9 mouse cellular contexts compared by ENCODE assay signal in the genomic region with DNA sequence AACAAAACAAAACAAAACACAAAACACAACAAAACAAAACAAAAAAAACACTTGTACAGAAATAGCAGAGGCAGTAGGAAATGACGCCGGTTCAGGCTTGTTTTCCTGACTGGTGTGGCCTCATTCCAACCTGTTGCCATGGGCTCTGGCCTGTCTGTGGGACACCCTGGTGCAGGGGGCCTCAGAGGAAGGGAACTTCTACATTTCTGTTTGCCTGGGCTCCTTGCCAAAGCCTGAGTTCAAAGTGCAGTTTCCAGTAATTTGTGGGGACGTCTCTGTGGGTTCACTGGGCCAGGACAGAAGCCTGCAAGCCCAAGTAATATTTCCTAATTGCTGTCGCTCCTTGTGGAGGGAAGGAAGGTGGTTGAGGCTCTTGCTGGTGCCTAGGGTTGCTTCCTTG. TPM values are rescaled to one million over a fixed set of nuclear protein-coding genes. Genes with fewer than 3 reads are reported as not detected.
DNase-seq lines count a peak whose midpoint lies in the region; ATAC-seq lines count a peak whose summit lies in the region.
"Had no signal": no experiment of that assay in that cellular context is flagged by ENCODE, and none has a peak within 500 bp of the region (broad histone marks: within the 10 kb centered on the region; RNA-seq: fewer than 3 reads in every experiment).

No protein-coding gene starts in this region.

- H3K4me2 ChIP-seq in neural tube, embryonic 13.5 days: no peak overlapping the region

- no peaks in the 10 kb centered on the region for H3K9me3 ChIP-seq in embryonic facial prominence, embryonic 10.5 days
- no peaks in the 10 kb centered on the region for H3K9me3 ChIP-seq in limb, embryonic 10.5 days (replicated peaks)
- no peaks in the 10 kb centered on the region for H3K9me3 ChIP-seq in neural tube, embryonic 13.5 days

- peaks cover 28% of the 10 kb centered on the region for H3K4me1 ChIP-seq in embryonic facial prominence, embryonic 10.5 days
- peaks cover 43% of the 10 kb centered on the region for H3K4me1 ChIP-seq in limb, embryonic 10.5 days
- peaks cover 18% of the 10 kb centered on the region for H3K4me1 ChIP-seq in neural tube, embryonic 13.5 days (replicated peaks)

- H3K27me3 ChIP-seq in embryonic facial prominence, embryonic 10.5 days (replicated peaks; ENCODE audit: low read depth, poor library complexity, severe bottlenecking): peaks cover 35% of the 10 kb centered on the region
- H3K27me3 ChIP-seq in limb, embryonic 10.5 days (ENCODE audit: low read depth, poor library complexity, severe bottlenecking): peaks cover 27% of the 10 kb centered on the region
- H3K27me3 ChIP-seq in neural tube, embryonic 13.5 days: peaks cover 27% of the 10 kb centered on the region

- H3K9ac ChIP-seq in neural tube, embryonic 13.5 days: no peak overlapping the region

- DNase-seq in ovary, postnatal 36 days (ENCODE audit: low spot score): peak; percentile 28
- DNase-seq in ovary, postnatal 14 days (ENCODE audit: low spot score): no peak
- no peak for DNase-seq in embryonic facial prominence, embryonic 10.5 days (ENCODE audit: low spot score)
- no peak for DNase-seq in limb, embryonic 10.5 days (ENCODE audit: low spot score)
- no peak for DNase-seq in c-Kit-positive CD71-positive TER-119-positive erythroid progenitor cells, embryonic 14.5 days (ENCODE audit: low spot score)

- no peak overlapping the region for H3K4me3 ChIP-seq in embryonic facial prominence, embryonic 10.5 days
- no peak overlapping the region for H3K4me3 ChIP-seq in limb, embryonic 10.5 days
- H3K4me3 ChIP-seq in neural tube, embryonic 13.5 days: no peak overlapping the region

- H3K27ac ChIP-seq in embryonic facial prominence, embryonic 10.5 days (replicated peaks): peak overlapping the region; percentile 35; the same call in 1 of the 2 replicates
- peak overlapping the region; percentile 36; the same call in 1 of the 2 replicates for H3K27ac ChIP-seq in limb, embryonic 10.5 days
- H3K27ac ChIP-seq in neural tube, embryonic 13.5 days (replicated peaks): no peak overlapping the region
- H3K27ac ChIP-seq: macrophage had no signal

- H3K36me3 ChIP-seq in embryonic facial prominence, embryonic 10.5 days (replicated peaks): no peaks in the 10 kb centered on the region
- no peaks in the 10 kb centered on the region for H3K36me3 ChIP-seq in limb, embryonic 10.5 days
- no peaks in the 10 kb centered on the region for H3K36me3 ChIP-seq in neural tube, embryonic 13.5 days

- peak; percentile 58 to 68 for ATAC-seq in hematopoietic stem cell, adult 5-6 weeks (replicated peaks in 1 of 2; ENCODE audit: insufficient read depth in 1 of 2, low FRiP score in 2 of 2, low TSS enrichment in 1 of 2, low read depth in 1 of 2, poor library complexity in 2 of 2, severe bottlenecking in 2 of 2)
- peak; percentile 36; the same call in 1 of the 2 replicates for ATAC-seq in neural tube, embryonic 13.5 days (ENCODE audit: low read depth)
- no peak for ATAC-seq in CD4-positive, CD25-positive, alpha-beta regulatory T cell, adult 4 months

- 68% methylated on average over 4 of the region's 4 CpGs for WGBS in embryonic facial prominence, embryonic 10.5 days
- 76% methylated on average over 4 of the region's 4 CpGs for WGBS in limb, embryonic 10.5 days
- 34% methylated on average over 4 of the region's 4 CpGs for WGBS in neural tube, embryonic 13.5 days

RNA-seq across cellular contexts. Expression of a gene that starts 4.9 kb away (rescaled TPM):
- 3.1 and 4.1 TPM in 2 replicates for polyA plus RNA-seq in embryonic facial prominence, embryonic 10.5 days (2016; fragmentation: Nextera tagmentation; extraction: Ambion mirVana)
- total RNA-seq in hematopoietic stem cell, adult 5-6 weeks (2017): 35.9 and 44.8 TPM in 2 replicates
- 4.6 and 5.7 TPM in 2 replicates for polyA plus RNA-seq in limb, embryonic 10.5 days (2016; fragmentation: Nextera tagmentation; extraction: Ambion mirVana)
- 7.3 TPM in 2 replicates for polyA plus RNA-seq in neural tube, embryonic 13.5 days (2015; fragmentation: Nextera tagmentation; extraction: Ambion mirVana)
- 1 to 10 TPM; 1.9 to 3.1 TPM for polyA plus RNA-seq in CD4-positive, CD25-positive, alpha-beta regulatory T cell, adult 4 months (2017; shearing (Covaris generic))
